Mouse (Mus musculus) heart, embryonic 14.5 days (tissue): ENCODE results near the gene Zrsr2. TPM values are rescaled to one million over a fixed set of nuclear protein-coding genes. Genes with fewer than 3 reads are reported as not detected.

ENCODE experiments used
- polyA plus RNA-seq: library from polyadenylated mRNA; unstranded; fragments of >200 nt; fragmentation: Nextera tagmentation; extraction: Ambion mirVana; gene quantifications from 2 replicates; pipeline ENCODE4 v1.2.1, GENCODE M21; 2014

The Zrsr2 gene
- polyA plus RNA-seq, 1 experiment from 2014 or later, result 30.9 TPM

Other genes starting within 250 kb of the Zrsr2 start
- not detected in 2 replicates for gene Rnf138rt1, start 197.3 kb downstream of the Zrsr2 start, polyA plus RNA-seq
- gene Ap1s2, start 49.6 kb downstream of the Zrsr2 start, polyA plus RNA-seq, result 20.5 and 22.0 TPM in 2 replicates
- gene Car5b, start 69.3 kb upstream of the Zrsr2 start, polyA plus RNA-seq, result 0.15 and 0.35 TPM in 2 replicates
- gene Siah1b, start 117.8 kb upstream of the Zrsr2 start, polyA plus RNA-seq, result 17.4 and 18.7 TPM in 2 replicates
- gene Cltrn, start 130.2 kb upstream of the Zrsr2 start, polyA plus RNA-seq, result not detected in 2 replicates
- gene Ace2, start 180.7 kb upstream of the Zrsr2 start, polyA plus RNA-seq, result 0.09 TPM in 1 of 2 replicates, not detected in the other